Mouse (Mus musculus) MEL (cell line): ENCODE data around the gene Sema3b. TPM values are rescaled to one million over a fixed set of nuclear protein-coding genes. Genes with fewer than 3 reads are reported as not detected.
A peak's percentile ranks its signal among the peaks of the same experiment; 100 is the strongest.

Experiments used
- DNase-seq: peaks from one replicate; pipeline ENCODE4 v3.0.0; 2011; ENCODE audit warnings: low read depth, low spot score
- H3K27ac ChIP-seq: 2 replicates; pipeline ENCODE4 v1.5.1; 2012; ENCODE audit warnings: low read depth, mild to moderate bottlenecking, control low read depth, low read length, moderate library complexity; ENCODE audit not compliant: control insufficient read depth
- H3K27me3 ChIP-seq, 2 experiments: fragments of 150-350 bp in 1 of 2; sonication (generic) in 1 of 2; 2 replicates each; pipeline ENCODE4 v1.6.1; 2012; ENCODE audit warnings: low read length in 2 of 2, mild to moderate bottlenecking in 2 of 2, improper control_type of control experiment in 1 of 2, moderate library complexity in 1 of 2; ENCODE audit not compliant: insufficient read depth in 2 of 2, control insufficient read depth in 1 of 2
- H3K36me3 ChIP-seq, 2 experiments: 2 replicates each; pipeline ENCODE4 v1.6.1; 2012 to 2014; ENCODE audit warnings: low read length in 2 of 2, improper control_type of control experiment in 1 of 2, inconsistent platforms in 1 of 2, mild to moderate bottlenecking in 1 of 2; ENCODE audit not compliant: insufficient read depth in 2 of 2, control insufficient read depth in 1 of 2
- H3K4me1 ChIP-seq, 2 experiments: fragments of 150-350 bp in 1 of 2; sonication (generic) in 1 of 2; 2 replicates each; pipeline ENCODE4 v1.6.1; 2012; ENCODE audit warnings: low read length in 2 of 2, improper control_type of control experiment in 1 of 2, mild to moderate bottlenecking in 1 of 2; ENCODE audit not compliant: insufficient read depth in 2 of 2, control insufficient read depth in 1 of 2
- H3K4me3 ChIP-seq, 2 experiments: fragments of 150-350 bp in 1 of 2; sonication (generic) in 1 of 2; 2 replicates each; pipeline ENCODE4 v1.5.1; 2012; ENCODE audit warnings: low read depth in 2 of 2, low read length in 2 of 2, mild to moderate bottlenecking in 2 of 2, moderate library complexity in 2 of 2, control low read depth in 1 of 2, improper control_type of control experiment in 1 of 2; ENCODE audit not compliant: control insufficient read depth in 1 of 2, insufficient read depth in 1 of 2
- H3K79me2 ChIP-seq: 2 replicates; pipeline ENCODE4 v1.6.1; 2012; ENCODE audit warnings: mild to moderate bottlenecking, low read length, moderate library complexity; ENCODE audit not compliant: control insufficient read depth, poor library complexity, insufficient read depth
- H3K9ac ChIP-seq: 2 replicates; pipeline ENCODE4 v1.6.1; 2012; ENCODE audit warnings: low read depth, mild to moderate bottlenecking, control low read depth, low read length, moderate library complexity; ENCODE audit not compliant: control insufficient read depth, poor library complexity, severe bottlenecking
- H3K9me3 ChIP-seq: fragments of 150-350 bp; sonication (generic); replicated peaks from 2 replicates; pipeline ENCODE4 v1.6.1; 2012; ENCODE audit warnings: mild to moderate bottlenecking, low read length, improper control_type of control experiment, moderate library complexity; ENCODE audit not compliant: insufficient read depth
- CHD2 ChIP-seq: IDR thresholded peaks from 2 replicates; pipeline ENCODE4 v1.6.1; 2011; ENCODE audit warnings: low read length, improper control_type of control experiment
- CTCF ChIP-seq, 3 experiments: IDR thresholded peaks in 2 of 3; conservative IDR thresholded peaks in 1 of 3; 2 replicates each; pipeline ENCODE4 v1.5.1; 2011 to 2012; ENCODE audit warnings: low read length in 3 of 3, low read depth in 2 of 3, mild to moderate bottlenecking in 2 of 3, improper control_type of control experiment in 1 of 3, inconsistent platforms in 1 of 3, mixed read lengths in 1 of 3, moderate library complexity in 1 of 3; ENCODE audit not compliant: control insufficient read depth in 1 of 3, insufficient read depth in 1 of 3, poor library complexity in 1 of 3, severe bottlenecking in 1 of 3
- E2F4 ChIP-seq: IDR thresholded peaks from 2 replicates; pipeline ENCODE4 v1.6.1; 2011; ENCODE audit warnings: low read depth, low read length, improper control_type of control experiment, borderline replicate concordance
- ELF1 ChIP-seq: IDR thresholded peaks from 2 replicates; pipeline ENCODE4 v1.6.1; 2014; ENCODE audit warnings: low read depth, mild to moderate bottlenecking, inconsistent platforms, low read length, improper control_type of control experiment, moderate library complexity
- EP300 ChIP-seq, 2 experiments: IDR thresholded peaks; 2 replicates each; pipeline ENCODE4 v1.6.1; 2011; ENCODE audit warnings: improper control_type of control experiment in 2 of 2, low read length in 2 of 2, low read depth in 1 of 2, mild to moderate bottlenecking in 1 of 2
- ETS1 ChIP-seq: IDR thresholded peaks from 2 replicates; pipeline ENCODE4 v1.6.1; 2012; ENCODE audit warnings: low read depth, mild to moderate bottlenecking, inconsistent platforms, low read length, improper control_type of control experiment, moderate library complexity
- GATA1 ChIP-seq: IDR thresholded peaks from 2 replicates; pipeline ENCODE4 v1.6.1; 2011; ENCODE audit warnings: low read depth, low read length, improper control_type of control experiment
- HCFC1 ChIP-seq: IDR thresholded peaks from 2 replicates; pipeline ENCODE4 v1.6.1; 2012; ENCODE audit warnings: low read depth, mild to moderate bottlenecking, inconsistent platforms, low read length, improper control_type of control experiment, moderate library complexity
- JUND ChIP-seq: IDR thresholded peaks from 2 replicates; pipeline ENCODE4 v1.6.1; 2011; ENCODE audit warnings: low read depth, mild to moderate bottlenecking, improper control_type of control experiment, low read length
- MAZ ChIP-seq: IDR thresholded peaks from 2 replicates; pipeline ENCODE4 v1.6.1; 2012; ENCODE audit warnings: low read depth, mild to moderate bottlenecking, inconsistent platforms, low read length, improper control_type of control experiment
- MXI1 ChIP-seq: IDR thresholded peaks from 2 replicates; pipeline ENCODE4 v1.6.1; 2011; ENCODE audit warnings: mild to moderate bottlenecking, low read depth, low read length, improper control_type of control experiment
- MYC ChIP-seq: IDR thresholded peaks from 2 replicates; pipeline ENCODE4 v1.6.1; 2011; ENCODE audit warnings: low read depth, mild to moderate bottlenecking, low read length, improper control_type of control experiment, moderate library complexity
- NRF1 ChIP-seq: IDR thresholded peaks from 2 replicates; pipeline ENCODE4 v1.6.1; 2014; ENCODE audit warnings: low read depth, mild to moderate bottlenecking, inconsistent platforms, low read length, improper control_type of control experiment, moderate library complexity; ENCODE audit not compliant: poor library complexity, insufficient read depth, severe bottlenecking
- POLR2A ChIP-seq, 2 experiments: IDR thresholded peaks; 2 replicates each; pipeline ENCODE4 v1.6.1; 2011 to 2012; ENCODE audit warnings: low read length in 2 of 2, mild to moderate bottlenecking in 2 of 2, control low read depth in 1 of 2, improper control_type of control experiment in 1 of 2, low read depth in 1 of 2, moderate library complexity in 1 of 2; ENCODE audit not compliant: control insufficient read depth in 1 of 2, insufficient read depth in 1 of 2, poor library complexity in 1 of 2
- POLR2AphosphoS2 ChIP-seq: IDR thresholded peaks from 2 replicates; pipeline ENCODE4 v1.6.1; 2011; ENCODE audit warnings: low read length, improper control_type of control experiment
- POLR2AphosphoS5 ChIP-seq: IDR thresholded peaks from 2 replicates; pipeline ENCODE4 v1.6.1; 2012; ENCODE audit warnings: low read depth, borderline replicate concordance, mild to moderate bottlenecking, inconsistent platforms, low read length, moderate library complexity, mixed read lengths
- SIN3A ChIP-seq: IDR thresholded peaks from 2 replicates; pipeline ENCODE4 v1.6.1; 2012; ENCODE audit warnings: low read length, improper control_type of control experiment, inconsistent platforms
- TAL1 ChIP-seq: IDR thresholded peaks from 2 replicates; pipeline ENCODE4 v1.6.1; 2012; ENCODE audit warnings: mild to moderate bottlenecking, inconsistent platforms, low read length, moderate library complexity, mixed read lengths
- TCF12 ChIP-seq: IDR thresholded peaks from 2 replicates; pipeline ENCODE4 v1.6.1; 2014; ENCODE audit warnings: low read depth, mild to moderate bottlenecking, inconsistent platforms, low read length, improper control_type of control experiment, moderate library complexity
- USF1 ChIP-seq: IDR thresholded peaks from 2 replicates; pipeline ENCODE4 v1.6.1; 2014; ENCODE audit warnings: low read depth, mild to moderate bottlenecking, inconsistent platforms, low read length, improper control_type of control experiment, moderate library complexity
- USF2 ChIP-seq, 2 experiments: IDR thresholded peaks; 2 replicates each; pipeline ENCODE4 v1.6.1; 2011 to 2012; ENCODE audit warnings: improper control_type of control experiment in 2 of 2, low read length in 2 of 2, borderline replicate concordance in 1 of 2, inconsistent platforms in 1 of 2, low read depth in 1 of 2, mild to moderate bottlenecking in 1 of 2; ENCODE audit not compliant: insufficient read depth in 1 of 2
- ZKSCAN1 ChIP-seq: IDR thresholded peaks from 2 replicates; pipeline ENCODE4 v1.6.1; 2012; ENCODE audit warnings: low read depth, mild to moderate bottlenecking, inconsistent platforms, low read length, improper control_type of control experiment, moderate library complexity
- polyA plus RNA-seq, 2 experiments: library from polyadenylated mRNA; stranded (reverse) in 1 of 2; unstranded in 1 of 2; fragments of >175 nt in 1 of 2; fragments of >200 nt in 1 of 2; gene quantifications; 2 replicates each; pipeline versions ENCODE4 v1.2.1 to v1.2.4; 2012; ENCODE audit warnings: low replicate concordance in 2 of 2, low read depth in 1 of 2; ENCODE audit not compliant: insufficient read length in 2 of 2, insufficient read depth in 1 of 2, missing spikeins in 1 of 2
- total RNA-seq: library from RNA; depleted of rRNA; stranded (reverse); fragments of 300-350 nt; gene quantifications from 2 replicates; pipeline ENCODE4 v1.2.3, GENCODE M21; 2012

Sema3b gene
- total and polyA plus RNA-seq, 3 experiments = 0.04 to 0.21 TPM; not detected in 1

DNA sequence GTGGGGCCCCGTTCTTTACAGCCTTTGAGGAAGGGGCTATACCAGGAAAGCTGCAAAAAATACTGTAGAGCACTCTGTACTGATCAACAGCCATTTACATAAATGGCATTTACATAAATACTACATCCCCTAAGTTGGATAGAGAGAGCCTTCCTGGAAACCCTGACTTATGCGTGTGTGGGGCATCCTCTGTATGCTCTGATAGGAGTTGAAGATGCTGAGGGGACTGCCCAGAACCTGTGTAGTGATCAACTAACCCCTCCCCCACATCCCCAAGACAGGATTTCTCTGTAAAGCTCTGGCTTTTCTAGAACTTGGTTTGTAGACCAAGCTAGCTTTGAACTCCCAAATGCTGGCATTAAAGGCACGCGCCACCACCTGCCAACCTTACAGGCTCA, 403 bp upstream of the Sema3b start:
- no peak for DNase-seq
- Histone ChIP-seq H3K27me3 (no peaks in the 10 kb centered on the region), H3K4me1 (peaks cover 3 to 23% of the 10 kb centered on the region in 2 experiments; a peak in 3 of 4 replicates), H3K4me3 (no peak overlapping the region), H3K79me2 (peaks cover 2% of the 10 kb centered on the region; the same call in 1 of the 2 replicates), H3K27ac (no peak overlapping the region), H3K9ac (no peak overlapping the region), H3K9me3 (no peaks in the 10 kb centered on the region), H3K36me3 (peaks cover 0 to 11% of the 10 kb centered on the region in 2 experiments; a peak in 2 of 4 replicates)
- no peak for TF ChIP-seq CTCF (IDR thresholded peaks at IDR 0.05 in 2 of 3, conservative IDR thresholded peaks at IDR 0.05 in 1 of 3; ENCODE audit: control insufficient read depth in 1 of 3, insufficient read depth in 1 of 3, low read depth in 2 of 3, low read length in 3 of 3, poor library complexity in 1 of 3, severe bottlenecking in 1 of 3)
- TF ChIP-seq E2F4 = no peak
- TF ChIP-seq TAL1 = no peak
- no peak for TF ChIP-seq NRF1
- TF ChIP-seq CHD2 = no peak
- TF ChIP-seq JUND = no peak
- no peak for TF ChIP-seq POLR2A (IDR thresholded peaks at IDR 0.05; ENCODE audit: control insufficient read depth in 1 of 2, insufficient read depth in 1 of 2, low read depth in 1 of 2, low read length in 2 of 2, poor library complexity in 1 of 2)
- TF ChIP-seq MXI1 = no peak
- TF ChIP-seq ZKSCAN1 = no peak
- TF ChIP-seq MYC = no peak
- TF ChIP-seq POLR2AphosphoS2 = no peak
- no peak for TF ChIP-seq SIN3A
- no peak for TF ChIP-seq USF1

DNA sequence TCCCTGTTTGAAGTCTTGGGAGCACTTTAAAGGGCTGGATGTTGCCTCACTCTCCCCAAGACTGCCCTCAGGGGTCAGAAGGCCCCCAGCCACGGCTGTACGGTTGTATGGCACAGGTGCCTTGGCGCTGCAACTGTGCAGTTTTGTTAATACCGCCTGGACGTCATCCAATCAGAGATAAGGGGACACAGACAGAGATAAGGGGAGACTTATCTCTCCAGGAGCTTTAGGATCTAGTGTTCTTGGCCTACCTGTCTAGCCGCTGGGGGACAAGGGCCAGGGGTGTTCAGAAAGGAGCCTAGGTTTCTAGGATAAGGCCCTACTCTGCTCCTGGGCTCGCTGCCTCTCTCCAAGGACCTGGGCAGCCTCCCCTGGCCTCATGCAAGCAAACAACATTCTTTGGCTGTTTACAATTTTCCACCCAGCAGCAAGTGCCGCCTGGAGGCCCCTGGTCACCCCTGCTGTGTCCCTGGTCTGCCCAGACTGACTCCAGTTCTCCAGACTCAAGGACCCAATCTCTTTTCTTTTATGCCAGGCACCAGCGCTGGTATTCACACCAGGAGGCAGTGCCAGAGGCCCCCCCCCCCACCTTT, 1.3 kb downstream of the Sema3b start:
- Histone ChIP-seq H3K4me3 (no peak overlapping the region), H3K9ac (no peak overlapping the region), H3K27ac (no peak overlapping the region), H3K36me3 (peaks cover 0 to 10% of the 10 kb centered on the region in 2 experiments; a peak in 2 of 4 replicates), H3K27me3 (no peaks in the 10 kb centered on the region), H3K4me1 (peaks cover 3 to 28% of the 10 kb centered on the region in 2 experiments; a peak in 3 of 4 replicates), H3K9me3 (no peaks in the 10 kb centered on the region), H3K79me2 (peaks cover 2% of the 10 kb centered on the region; the same call in 1 of the 2 replicates)
- no peak for DNase-seq
- no peak for TF ChIP-seq USF2 (IDR thresholded peaks at IDR 0.05; ENCODE audit: borderline replicate concordance in 1 of 2, insufficient read depth in 1 of 2, low read depth in 1 of 2, low read length in 2 of 2)
- TF ChIP-seq JUND = no peak
- TF ChIP-seq ZKSCAN1 = no peak
- TF ChIP-seq ETS1 = 0 out of 2 replicates have a peak, but pooled peaks have one; percentile 25
- TF ChIP-seq TCF12 = 0 out of 2 replicates have a peak, but pooled peaks have one; percentile 33
- peak; percentile 80 for TF ChIP-seq GATA1
- TF ChIP-seq SIN3A = no peak
- no peak for TF ChIP-seq POLR2A (IDR thresholded peaks at IDR 0.05; ENCODE audit: control insufficient read depth in 1 of 2, insufficient read depth in 1 of 2, low read depth in 1 of 2, low read length in 2 of 2, poor library complexity in 1 of 2)
- TF ChIP-seq USF1 = no peak
- no peak for TF ChIP-seq E2F4
- TF ChIP-seq EP300 (IDR thresholded peaks at IDR 0.05; ENCODE audit: low read depth in 1 of 2, low read length in 2 of 2) = peak in 1 of 2 experiments; percentile 31; a peak in 1 of 4 replicates
- no peak for TF ChIP-seq HCFC1
- TF ChIP-seq CHD2 = no peak
- no peak for TF ChIP-seq POLR2AphosphoS5
- no peak for TF ChIP-seq MAZ
- TF ChIP-seq MXI1 = no peak
- no peak for TF ChIP-seq ELF1
